Mouse (Mus musculus) neural tube, embryonic 10.5 days (tissue): ENCODE data around the gene Cmah.

ENCODE experiments used
- DNase-seq: peaks from one replicate; pipeline ENCODE4 v3.0.0-alpha.2; 2017; ENCODE audit warnings: low spot score; ENCODE audit errors: extremely low spot score

Cmah gene

DNA sequence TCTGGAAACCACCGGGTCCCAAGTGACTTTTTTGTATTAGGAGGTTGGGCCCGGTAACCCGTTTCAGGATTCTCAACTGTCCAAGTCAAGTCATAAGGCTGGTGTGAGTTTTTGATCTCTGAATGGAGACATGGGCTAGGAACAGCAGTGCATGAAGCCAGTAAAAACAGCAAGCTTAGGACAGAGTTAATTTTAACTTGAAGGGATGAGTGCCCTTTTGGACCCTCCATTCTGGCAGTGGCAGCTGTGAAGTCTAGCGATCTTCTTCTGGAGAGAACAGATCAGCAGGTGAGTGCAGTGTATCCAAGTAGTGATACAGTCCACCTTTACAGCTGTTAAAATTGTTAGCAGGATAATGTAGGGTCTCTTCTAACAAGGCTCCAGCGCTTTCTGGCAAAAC lies at the start of gene Cmah:
Gene Cmah (plus strand): TSS at position 204 of the 400 bp plus-strand sequence.
- no peak for DNase-seq

DNA sequence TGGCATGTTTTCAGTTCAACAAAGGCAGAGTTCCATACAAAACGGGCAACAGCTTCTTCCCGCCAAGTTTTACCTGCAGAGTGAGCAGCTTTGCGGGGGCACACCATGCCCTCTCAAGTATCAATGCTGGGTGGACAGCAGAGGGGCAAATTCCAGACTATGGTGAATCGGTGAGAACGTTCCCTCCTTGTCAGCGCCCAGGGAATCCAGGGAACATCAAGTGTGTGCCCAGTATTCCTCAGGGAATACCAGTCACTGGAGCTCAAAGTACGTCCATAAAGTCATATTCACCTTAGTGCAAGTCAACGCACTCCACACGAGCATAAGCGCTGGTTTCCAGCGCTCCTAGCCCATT lies 47.8 kb upstream of the Cmah start:
- DNase-seq = no peak

DNA sequence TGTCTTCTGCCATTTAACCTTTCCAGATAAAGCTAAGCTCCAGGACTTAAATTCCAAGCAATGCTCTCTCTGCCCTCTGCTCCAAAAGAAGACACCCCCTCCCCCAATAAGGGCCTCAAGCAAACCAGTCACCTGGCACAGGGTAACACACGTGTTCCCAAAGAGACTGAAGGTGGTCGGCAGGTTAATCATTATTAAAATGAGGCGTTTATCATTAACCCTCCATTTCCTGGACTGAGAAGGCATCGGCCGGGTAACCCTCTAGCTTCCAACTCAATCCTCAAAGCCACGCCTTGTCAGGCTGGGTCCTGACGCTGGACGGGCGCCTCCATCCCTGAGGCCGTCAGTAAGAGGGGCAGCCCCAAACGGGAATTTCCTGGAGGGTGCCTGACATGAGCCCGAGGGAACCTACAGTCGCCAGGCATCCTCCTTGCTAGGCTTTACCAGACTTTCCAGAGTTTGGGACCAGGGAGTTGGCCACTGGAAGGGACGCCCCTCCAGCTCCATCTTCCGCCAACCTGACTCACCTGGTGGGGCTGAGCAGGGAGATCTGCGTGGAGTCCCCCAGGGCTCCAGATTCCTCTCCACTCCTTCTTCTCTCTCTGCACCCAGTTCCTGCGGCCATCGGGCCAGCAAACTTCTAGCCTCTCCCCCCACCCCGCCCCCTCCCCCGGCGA lies 47.3 kb upstream of the Cmah start:
- DNase-seq = peak; percentile 51

DNA sequence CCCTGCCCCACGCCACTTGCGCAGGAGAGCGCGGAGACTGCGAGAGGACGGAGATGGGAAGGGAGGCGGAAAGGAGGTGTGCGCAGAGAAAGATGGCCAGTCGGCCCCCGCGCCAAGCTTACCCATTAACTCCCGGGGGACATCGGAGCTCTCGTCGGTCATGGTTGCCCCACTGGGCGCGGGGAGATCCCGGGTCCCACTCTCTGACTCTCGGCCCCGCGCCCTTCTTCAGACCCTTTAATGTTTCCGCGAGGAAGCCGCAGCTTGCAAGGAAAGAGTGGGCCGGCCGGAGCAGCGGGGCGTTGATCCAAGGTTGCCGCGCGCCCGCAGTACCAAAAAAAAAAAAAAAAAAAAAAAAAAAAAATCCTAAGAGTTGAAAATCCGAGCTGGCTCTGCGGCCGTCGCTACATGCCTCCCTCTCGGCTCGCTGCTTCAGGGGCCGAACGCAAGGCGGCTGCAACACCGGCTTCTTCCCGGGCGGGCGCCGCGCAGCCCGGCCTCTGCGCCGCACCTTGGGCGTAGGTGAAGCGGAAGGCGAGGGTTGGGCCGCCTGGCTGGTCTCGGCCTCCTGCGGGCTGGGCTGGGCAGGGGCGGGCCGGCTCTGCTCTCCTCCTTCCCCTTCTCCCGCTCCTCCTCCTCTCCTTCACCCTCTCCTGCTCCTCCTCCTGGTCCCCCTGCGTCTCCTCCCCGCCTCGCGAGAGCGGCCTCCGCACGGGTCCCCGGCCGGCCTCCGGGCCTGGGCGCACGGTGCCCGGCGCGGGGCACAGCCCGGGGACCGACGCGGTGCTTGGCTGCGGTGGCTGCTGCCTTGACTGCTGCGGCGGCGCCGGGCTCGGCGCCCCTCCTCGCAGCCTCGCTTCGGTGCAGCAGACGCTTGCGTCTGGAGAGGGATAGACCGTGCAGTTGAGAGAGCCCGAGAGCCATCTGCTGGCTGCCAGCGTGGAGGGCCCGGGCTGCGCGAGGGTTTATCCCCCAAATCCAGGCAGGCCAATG lies 46.5 kb upstream of the Cmah start, which contains the start of gene Carmil1:
Gene Carmil1 (minus strand): TSS at position 357 of the 993 bp plus-strand sequence.
- peak; percentile 89 for DNase-seq

DNA sequence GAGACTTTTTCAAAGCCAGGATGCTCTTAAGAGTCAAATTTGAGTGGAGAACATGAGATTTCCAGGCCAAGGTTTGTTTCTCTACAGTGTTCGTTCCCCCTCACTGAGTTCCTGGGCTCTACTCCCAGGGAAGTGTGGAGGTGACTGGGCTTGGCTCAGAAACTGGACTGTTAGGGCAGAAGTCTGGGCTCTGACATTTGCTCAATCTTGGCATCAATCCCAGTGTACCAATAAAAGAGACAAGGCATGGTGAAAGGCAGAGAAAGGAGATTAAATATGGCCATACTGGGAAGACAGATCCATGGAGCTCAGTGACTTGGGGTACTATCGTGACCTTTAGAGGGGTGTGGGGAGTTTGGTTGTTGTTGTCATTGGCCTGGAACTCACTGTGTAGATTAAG lies 39.8 kb upstream of the Cmah start:
- no peak for DNase-seq

DNA sequence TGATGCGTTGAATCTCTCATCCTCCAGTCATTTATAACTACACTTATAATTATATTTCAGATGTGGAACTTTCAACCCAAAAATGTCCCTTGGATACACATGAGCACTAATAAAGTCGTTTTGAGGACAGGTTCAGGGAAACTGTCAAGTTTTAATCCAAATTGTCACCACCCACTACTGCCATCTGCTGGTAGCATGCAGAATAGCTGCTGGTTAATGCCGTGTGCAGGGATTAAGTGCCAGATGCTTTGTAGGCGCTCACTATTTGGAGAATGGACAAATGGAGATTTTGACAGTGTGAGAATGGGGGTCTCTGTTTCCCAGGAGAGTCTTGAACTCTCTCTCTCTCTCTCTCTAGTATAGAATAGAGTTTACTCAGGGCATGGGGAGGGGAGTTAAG lies 30.0 kb upstream of the Cmah start:
- DNase-seq = peak; percentile 47

DNA sequence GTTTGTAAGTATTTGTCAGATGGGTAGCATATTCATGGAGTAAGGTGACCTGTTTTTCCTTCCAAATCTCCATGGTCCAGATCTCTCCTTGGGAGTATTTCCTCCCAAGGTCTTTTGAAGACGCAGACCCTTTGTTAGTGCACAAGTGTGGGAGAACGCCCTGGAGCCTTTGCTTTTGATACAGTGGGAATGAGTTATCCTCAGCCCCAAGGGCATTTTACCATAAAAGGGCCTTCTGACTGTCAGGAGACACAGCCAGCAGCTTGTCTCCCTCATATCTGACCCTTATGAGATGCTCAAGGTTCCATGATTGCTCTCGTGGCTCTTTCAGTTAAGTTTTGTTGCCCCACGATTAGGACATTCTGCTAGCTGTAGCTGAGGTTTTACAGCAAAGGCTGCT lies 21.7 kb upstream of the Cmah start:
- DNase-seq = no peak

DNA sequence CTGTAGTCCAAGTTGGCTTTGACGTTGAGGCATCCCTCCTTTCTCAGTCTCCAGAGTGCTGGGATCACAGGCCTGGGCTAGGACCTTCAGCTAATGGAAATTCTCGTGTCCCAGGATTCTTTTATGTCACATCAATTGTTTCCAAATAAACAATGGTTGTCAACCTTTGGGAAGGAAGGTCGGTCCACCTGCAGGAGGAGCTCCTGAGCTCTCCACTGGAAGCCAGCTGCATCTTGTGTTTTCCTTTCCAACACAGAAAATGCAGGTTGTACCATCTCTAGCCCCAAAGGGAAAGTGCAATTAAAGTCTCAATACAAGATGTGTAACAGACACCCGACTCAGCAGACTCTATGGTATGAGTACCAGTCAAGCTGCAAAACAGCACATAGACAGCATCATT lies 21.0 kb upstream of the Cmah start:
- DNase-seq = no peak

DNA sequence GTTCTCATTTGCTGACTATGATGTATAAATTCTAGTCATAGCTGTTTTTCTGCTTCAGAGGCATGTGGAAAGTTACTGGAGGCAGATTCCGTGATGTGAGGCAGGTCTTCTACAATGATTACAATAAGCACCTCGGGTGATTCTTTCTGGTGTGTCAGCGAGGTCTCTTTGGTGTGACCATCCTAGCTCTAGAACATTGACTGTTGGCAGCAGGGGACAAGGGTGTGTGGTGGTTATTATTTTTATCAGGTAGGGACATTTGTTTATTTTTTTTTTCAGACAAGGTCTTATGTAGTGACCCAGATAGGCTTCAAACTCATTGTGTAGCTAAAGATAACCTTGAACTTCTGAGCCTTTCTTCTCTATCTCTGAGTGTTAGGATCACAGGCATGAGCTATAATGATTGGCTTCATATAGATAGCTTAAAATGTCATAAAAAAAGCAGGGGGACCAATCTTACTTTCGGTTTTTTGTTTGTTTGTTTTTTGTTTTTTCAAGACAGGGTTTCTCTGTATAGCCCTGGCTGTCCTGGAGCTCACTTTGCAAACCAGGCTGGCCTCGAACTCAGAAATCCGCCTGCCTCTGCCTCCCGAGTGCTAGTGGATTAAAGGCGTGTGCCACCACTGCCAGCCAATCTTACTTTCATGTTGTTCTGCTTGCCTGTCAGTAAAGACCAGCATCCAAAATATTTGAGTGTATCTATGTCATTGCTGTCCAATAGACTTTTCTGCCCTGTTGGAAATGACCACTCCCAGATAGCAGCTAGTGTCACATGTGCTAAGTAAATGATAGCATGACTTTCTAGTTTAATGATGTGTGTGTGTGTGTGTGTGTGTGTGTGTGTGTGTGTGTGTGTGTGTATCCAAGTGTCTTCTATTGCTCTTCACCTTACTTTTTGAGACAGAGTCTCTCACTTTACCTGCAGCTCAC lies 15.9 kb upstream of the Cmah start:
- DNase-seq = no peak

DNA sequence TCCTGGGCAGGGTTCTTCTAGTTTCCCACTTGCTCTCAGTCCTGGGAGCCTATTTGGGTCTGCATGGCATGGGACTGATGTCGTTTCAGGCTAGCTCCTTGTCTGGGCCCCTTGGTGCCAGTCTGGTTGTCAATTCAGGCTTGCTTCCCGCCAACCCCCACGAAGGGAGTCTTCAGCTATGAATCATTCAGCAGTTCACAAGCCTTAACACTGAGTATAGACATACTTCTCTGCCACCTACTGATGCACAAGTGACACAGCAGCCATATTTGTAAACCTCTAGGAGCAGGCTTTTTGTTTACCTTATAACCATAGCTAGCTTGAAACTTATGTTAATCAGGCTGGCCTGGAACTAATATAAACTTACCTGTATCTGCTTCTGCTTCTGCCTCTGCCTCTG lies 10.6 kb upstream of the Cmah start:
- no peak for DNase-seq

DNA sequence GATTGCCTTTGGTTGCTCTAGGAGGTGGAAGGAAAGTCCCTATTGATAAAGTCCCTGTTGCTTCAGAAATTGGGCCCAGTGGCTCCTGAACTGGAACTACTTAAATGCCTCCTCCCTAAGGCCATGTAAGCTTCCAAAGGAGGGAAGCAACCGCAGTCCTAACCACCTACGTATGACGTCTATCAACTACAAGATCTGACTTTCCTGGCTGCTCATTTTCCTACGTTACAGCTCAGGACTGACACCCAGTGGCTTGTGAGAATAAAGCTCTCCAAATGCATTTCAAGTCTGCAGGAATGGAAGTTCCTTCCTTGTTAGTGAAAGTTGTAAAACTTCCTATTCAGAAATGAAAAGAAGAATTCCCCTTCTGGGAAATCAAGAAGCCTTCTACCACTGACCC lies 8.6 kb upstream of the Cmah start:
- DNase-seq = no peak

DNA sequence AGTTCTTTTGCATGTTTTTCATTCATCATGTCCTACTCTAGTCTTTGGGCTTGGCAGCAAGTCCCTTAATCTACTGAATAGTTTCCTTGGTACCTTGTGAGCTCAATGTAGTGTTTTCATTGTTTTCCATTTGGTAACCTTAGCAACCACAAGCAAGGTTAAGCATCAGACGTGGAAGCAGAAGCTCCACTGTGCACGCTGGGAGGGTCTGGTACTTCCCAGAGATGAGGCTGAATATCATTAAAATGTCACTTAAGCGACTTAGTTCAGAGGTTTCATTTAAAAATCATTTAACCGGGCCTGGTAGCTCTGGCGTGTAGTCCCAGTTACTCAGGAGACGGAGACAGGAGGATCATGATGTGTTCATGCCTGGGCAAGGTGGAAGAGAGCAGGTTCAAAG lies 5.9 kb upstream of the Cmah start:
- DNase-seq = no peak

DNA sequence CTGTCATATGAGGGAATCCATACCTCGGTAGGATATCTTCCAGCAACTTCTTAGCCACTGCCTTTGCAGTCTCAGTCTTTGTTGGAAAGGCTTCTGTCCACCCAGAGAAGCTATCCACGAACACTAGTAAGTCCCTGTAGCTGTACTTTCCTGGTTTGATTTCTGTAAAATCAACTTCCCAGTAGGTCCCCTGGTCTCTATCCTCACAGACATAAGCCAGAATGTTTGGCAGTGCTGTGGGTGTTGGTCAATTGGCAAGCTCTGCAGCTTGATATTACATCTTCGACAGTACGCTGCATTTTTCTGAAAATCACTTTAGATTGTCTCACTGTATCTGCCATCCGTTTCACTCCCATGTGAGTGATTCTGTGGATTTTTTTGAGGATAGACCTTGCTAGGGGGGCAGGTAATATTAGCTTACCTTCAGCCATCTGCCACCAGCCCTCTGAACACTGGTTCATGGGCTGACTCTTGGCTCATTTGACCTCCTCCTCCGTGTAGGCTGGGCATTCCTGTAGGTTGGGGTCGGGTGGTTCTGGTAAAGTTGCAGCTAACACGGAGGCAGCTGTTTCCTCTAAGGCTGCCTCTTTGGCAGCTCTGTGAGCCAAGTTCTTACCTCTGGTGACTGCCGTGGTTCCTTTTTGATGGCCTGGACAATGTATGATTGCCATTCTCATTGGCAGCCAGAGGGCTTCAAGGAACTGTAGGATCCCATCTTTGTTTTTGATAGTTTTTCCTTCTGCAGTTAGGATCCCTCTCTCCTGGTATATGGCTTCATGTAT lies 1.0 kb downstream of the Cmah start:
- no peak for DNase-seq

DNA sequence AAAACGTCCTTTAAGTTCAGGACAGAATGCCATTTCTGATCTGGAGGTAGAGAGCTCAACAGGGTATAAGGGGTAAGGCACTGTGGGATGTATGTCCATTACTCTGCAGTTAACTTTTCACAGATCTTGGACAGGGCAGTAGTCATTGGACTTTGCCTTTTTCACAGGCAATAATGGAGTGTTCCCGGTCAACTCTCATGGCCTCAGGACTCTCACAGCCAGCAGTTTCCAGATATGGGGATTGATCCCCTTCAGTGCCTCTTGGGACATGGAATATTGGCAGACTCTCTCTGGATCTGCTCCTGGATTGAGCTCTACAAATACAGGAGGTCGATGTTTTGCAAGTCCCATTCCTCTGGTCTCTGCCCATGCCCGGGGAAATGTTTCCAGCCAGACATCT lies 2.9 kb downstream of the Cmah start:
- no peak for DNase-seq

DNA sequence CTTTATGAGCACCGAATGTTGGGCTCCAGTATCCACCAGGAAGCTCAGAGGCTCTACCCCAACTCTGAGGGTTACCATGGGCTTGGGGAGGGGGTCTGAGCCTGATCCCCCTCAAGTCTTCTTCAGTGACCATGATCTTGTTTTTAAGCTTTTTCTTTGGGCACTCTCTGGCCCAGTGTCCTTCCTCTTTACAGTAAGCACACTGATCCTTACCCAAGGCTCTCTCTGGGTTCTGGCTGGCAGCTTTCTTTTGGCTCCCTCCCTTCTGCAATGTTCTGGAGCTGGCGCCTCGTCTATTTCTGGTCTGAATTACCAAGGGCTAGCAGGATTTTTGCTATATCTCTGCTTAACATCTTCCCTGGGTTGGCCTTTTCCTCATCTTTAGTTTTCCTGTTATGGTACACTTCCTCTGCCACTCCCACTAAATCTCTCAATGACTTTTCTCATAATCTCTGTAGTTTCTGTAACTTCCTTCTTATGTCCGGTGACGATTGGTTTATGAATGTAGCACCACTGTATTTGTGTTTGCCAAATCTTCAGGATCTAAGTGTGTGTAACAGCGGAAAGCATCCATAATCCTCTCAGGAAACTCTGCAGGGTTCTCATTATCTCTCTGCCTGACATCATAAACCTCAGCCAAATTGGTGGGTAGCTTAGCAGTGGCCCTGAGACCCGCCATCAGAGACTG lies 3.8 kb downstream of the Cmah start:
- DNase-seq = no peak

DNA sequence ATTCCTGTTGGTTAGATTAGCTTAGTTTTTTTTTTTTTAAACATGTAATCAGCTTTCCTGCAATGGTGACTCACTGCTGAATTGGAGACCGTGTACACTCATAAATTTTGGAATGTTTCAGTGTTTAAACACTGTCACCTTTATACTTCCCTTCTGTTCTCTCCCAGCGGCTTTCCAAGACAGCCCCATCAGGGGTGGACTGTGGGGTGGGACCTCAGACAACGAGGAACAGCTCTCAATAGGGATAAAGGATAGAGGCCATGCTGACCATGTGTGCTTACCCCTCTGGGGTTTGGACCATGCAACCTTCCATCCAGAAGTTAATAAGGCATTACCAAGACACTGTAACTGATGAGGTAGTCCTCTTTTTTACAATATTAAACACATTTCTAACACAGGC lies 5.3 kb downstream of the Cmah start:
- DNase-seq = no peak

DNA sequence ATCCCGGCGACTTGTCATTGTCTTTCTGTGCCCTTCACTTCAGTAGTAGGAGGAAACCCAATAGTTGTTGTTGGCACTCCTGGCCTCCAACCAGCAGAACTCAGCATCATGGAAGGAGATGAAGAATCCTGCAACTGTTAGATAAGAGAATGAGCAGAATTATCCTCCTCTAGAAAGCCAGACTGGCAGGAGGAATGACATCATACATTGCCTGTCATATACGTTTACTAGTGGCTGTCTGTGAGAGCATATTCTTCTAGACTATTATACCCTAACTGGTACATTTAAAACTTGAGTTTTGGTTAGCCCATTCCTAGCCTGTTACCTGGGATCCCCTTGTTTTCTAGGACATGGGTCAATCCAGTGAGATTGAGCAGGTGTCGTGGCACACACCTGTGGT lies 9.6 kb downstream of the Cmah start:
- no peak for DNase-seq

DNA sequence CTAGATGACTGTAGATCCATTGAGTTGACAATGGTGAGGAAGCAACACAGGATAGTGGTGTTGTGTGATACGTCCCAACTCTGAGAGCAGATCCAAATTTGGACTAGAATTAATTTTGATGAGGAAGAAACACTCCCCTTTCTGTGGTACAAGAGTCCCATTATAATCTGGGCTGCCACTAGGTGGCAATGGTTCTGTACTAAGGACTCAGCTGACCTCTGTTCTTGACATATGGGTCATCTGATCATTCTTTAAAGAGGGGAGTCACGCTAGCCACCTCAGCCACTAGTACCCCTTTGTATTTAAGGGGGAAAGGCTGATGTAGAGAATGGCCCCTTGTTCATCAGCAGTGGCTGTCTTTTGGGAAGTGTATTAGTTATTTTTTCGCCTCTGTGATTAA lies 10.7 kb downstream of the Cmah start:
- peak; percentile 22 for DNase-seq

DNA sequence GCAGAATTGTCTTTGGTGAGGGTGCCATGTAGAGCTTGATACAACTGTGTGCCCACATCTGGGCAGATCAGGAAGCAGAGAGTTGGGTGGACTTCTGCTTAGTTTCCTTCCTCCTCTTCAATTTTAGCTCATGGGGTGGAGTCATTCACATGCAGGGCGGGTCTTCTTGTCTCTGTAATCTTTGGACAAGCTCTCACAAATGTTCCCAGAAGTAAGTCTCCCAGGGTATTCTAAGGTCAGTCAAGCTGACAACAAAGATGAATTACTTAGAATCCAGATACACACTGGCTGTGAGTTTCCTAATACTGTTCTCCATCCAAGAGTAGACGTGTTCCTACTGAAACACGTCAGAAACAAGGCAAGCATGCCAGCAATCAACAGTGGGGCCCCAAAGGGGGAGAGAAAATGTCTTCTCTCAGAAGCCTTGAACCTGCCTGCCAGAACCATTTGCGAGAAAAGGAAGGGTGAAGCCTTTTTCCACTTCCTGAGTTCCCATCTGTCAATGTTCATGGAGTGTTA lies 11.2 kb downstream of the Cmah start:
- DNase-seq = no peak

DNA sequence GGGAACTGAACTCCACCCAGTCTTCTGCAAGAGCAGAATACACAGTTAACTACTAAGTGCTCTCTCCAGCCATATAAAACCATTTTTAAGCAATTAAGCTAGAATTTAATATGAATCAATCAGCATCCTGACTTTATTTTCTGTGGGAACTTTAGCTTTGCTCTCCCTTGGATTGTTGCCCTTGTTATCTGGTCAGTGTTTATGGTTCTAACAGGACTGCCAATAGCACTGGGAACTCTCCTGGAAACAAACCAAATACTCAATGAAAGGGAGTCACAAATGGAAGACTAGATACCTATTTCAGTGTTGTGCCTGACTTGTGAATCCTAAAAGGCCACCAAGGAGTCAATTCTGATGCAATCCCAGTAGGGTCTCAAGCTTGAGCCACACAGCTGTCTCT lies 12.7 kb downstream of the Cmah start:
- DNase-seq = no peak
